Mouse (Mus musculus) c-Kit-negative CD71-positive TER-119-positive erythroid progenitor cells, embryonic 14.5 days (primary cell): Measurements from ENCODE around the gene Arhgap5.

Experiments
- DNase-seq: peaks from one replicate; pipeline ENCODE4 v3.0.0-alpha.2; 2013; ENCODE audit warnings: low read depth, low spot score

The Arhgap5 gene

DNA sequence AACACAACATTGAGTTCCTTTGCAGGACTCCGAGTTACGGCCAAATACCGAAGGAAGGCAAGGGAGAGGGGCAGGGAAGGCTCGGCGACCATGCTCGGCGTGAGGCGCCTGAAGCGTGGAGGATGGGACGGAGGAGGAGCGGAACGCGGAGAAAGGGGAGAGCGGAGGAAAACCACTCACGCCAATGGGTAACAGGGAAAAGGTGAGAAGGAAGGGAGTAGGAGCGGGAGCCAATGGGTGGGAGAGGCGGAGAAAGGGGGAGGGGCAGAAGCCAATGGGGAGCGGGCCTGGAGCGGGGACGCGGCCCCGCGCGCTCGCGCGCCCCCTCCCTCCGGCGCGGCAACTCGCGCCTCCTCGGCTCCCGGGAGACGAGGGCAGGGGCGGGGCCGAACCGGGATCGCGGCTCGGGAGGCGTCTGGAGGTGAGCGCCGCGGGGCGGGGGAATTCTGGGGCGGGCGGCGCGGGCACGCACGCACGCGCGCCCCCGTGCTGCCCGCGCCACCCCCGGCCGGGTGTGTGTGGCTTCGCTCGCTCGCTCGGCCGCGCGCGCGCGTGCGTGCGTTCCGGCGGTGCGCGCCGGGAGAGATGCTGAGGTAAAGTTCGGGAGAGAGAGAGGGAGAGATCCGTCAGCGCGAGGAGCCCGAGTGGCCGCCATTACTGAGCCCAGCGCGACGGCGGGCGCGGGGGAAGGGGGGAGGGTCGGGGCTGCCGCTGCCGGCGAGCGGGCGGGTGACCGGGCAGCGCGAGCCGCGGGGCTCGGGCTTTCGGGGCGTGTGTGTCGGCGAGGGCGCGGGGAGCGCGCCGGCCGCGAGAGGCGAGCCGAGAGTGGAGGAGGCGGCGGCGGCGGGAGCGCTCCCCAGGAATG lies at the start of gene Arhgap5:
Gene Arhgap5 (plus strand): TSS at position 517 of the 865 bp plus-strand sequence.
- DNase-seq, result peak; percentile 27

DNA sequence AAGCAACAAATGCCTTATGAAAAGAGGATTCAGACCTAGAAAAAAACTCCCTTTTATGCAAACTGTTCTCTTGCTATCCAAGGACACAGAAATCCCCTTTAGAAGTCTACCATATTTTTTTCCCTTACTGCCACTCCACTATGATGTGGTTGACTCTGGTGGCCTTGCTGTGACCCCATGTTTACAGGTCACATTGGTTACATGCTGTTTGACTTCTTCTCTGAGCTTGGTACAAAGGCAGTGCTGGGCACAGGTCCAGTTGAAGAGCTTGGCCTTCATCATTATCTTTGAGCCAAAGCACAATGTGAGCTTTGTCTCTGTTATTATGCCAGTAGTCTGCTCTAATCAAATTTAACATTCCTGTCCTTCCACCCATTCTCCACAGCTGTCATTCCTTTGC lies 39.2 kb upstream of the Arhgap5 start:
- DNase-seq, result no peak

DNA sequence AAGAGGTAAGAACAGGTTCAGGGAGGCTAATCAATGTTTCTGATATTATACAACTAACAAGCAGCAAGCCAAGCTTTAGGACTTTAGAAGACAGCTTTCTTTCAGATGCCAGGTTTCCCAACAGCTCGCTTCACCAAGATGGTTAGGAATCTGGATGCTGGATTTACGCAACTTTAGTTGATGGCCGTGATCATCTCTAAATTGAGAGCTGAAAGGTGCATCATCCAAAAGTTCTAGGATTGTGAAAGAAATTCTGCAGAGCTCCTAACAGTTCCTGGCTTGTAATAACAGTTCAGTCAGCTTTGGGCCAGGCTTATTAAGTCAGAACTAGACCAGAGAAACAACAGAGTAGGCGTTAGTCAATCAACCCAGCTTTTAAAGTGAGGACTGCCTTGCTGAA lies 32.2 kb upstream of the Arhgap5 start:
- DNase-seq, result no peak

DNA sequence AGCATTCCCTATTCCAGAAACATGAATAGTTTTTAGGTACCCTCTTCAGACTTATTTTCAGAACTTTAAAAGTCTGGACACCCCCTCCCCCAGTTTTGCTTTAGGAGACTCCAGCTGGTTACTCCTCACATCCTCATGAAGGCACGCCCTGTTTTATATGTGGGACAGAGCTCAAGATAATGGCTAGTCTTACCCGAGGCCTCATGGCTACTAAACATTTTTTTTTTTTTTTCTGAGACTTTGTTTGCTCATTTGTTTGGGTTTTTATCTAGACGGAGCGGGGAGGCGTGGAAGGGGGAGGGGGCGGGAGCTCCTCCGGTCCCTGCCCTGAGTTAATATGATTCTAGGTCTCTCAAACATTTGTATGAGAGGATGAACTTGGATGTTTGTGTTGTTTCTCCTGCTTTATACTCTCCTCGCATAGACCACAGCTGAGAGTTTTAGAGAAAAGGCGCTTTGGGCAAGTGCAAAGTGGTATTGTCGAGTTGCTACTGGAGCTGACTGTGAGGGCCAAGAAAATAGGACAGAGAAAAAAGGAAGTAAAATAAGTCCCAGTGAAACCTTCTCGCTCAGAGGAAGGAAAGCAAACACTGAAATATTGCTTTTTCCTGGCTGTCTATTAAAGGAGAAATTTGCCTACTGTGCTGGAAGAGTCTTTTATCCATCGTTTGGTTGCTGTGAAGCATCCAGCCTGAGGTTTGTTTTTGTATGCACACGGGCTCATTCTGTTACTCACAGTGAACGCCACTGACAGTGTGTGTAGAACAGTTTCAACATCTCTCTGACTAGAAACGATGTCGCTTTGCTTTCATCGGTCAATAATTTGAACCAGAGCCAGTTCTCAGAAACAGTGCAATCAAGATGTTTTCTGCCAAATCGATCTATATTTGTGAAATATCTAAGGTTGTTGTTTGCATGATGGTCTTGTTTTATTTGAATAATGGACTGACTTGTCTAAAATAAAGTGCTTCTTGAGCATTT lies 29.5 kb upstream of the Arhgap5 start:
- no peak for DNase-seq

DNA sequence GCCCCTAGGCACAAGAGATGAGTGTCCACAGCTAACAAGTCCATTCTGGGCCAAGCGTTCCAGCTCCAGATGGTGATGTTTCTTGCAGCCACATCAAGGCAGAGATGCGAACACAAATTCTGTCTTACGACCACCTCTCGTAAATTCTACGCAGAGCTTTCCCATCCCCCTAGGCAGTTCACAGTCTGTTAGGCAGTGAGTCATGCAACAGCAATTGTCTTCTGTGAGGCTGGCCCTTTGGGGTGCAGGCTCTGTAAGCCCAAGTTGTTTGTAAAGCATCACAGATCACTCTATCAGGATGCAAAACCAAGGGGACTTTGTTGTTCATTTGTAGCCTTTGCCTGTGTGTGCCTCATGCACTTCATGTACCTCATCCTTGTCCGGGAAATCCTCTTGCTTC lies 27.7 kb upstream of the Arhgap5 start:
- DNase-seq, result no peak

DNA sequence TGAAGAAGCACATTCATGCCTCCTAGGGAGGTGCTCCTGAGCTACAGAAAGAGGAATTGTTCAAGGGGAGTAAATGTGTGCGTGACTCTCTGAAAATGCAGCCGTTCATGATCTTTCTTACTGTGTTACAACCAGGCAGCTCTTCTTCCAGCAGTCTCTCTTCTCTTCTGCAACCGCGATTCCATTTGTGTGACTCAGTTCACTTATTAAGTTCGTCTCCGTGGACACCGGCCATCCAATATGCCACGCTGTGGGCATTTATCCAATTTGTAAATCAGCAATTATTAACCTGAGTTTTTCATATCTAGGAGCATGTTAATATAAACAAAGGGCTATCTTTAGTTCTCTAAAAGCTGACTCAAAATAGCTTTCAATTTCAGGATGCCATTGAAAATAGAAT lies 25.2 kb upstream of the Arhgap5 start:
- DNase-seq, result no peak

DNA sequence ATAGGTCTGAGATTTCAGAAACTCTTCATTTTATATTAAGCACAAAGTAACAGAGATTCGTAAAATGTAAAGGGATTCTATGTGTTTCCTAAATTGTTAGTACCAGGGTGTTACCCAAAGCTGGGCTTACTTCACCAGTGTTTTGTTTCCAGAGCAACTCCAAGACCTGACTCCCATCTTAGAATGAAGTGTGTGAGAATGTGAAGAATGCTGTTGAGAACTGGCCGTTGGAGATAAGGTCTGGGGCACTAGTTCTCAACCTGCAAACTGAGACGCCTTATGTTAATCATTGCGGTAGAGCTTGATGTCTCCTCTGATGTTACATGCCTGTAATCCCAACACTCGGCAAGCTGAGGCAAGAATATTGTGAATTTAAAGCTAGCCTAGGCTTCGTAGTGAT lies 24.4 kb upstream of the Arhgap5 start:
- DNase-seq, result no peak

DNA sequence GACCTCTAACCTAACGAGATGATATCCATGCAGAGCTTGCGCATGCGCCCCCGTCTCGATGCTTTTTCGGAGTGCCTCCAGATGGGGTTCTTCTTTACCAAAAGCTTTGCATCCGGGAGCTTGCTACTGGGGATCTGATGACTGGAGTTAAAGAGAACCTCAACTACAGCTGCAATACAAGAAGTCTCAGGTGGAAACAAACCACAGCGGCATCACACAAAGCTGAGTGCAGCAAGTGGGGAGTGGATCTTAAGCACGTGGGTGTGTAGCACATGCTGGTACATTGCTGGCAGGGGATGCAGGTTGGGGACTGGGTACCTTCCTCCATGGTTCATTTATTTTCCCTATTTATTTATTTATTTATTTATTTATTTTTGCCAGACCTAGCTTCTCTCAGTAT lies 22.9 kb upstream of the Arhgap5 start:
- no peak for DNase-seq

DNA sequence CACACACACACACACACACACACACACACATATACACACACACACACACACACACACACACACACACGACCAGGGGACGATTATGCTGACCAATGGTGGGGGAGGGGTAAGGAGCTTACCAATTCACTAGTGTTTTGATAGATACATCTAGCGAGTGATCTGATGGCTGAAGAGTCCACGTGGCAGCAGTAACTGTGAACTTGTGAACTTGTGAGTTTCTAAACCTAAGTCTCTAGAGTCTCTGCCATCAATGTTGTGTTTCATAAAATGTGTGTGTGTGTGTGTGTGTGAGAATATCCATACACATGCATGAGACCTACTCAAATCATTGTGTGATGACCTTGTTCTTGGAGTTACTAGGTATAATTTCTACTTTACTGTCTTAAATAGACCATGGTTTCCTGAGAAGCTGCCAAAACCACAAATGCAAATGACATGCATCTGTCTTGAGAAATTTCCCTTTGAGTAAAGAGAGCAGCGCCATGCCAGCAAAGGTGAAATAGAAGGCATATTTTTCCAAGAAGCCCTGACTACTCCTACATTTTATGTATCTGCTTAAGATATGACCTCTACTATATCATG lies 21.7 kb upstream of the Arhgap5 start:
- DNase-seq, result no peak

DNA sequence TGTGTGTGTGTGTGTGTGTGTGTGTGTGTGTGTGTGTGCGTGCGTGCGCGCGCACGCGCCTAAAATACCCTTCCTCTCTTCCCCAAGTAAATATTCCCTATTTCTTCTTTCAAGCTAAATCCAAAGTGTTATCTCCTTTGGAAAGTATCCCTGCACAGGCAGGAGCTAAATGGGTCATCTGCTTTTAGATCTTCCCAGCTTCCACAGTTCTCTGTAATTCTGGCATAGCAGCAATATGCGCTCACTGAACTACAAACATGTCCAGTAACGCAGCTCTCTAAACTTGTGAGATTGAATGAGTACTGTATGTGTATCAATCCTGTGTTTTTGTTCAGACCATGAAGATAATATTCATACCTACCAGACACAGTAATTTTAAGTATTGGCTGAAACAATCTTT lies 20.6 kb upstream of the Arhgap5 start:
- no peak for DNase-seq

DNA sequence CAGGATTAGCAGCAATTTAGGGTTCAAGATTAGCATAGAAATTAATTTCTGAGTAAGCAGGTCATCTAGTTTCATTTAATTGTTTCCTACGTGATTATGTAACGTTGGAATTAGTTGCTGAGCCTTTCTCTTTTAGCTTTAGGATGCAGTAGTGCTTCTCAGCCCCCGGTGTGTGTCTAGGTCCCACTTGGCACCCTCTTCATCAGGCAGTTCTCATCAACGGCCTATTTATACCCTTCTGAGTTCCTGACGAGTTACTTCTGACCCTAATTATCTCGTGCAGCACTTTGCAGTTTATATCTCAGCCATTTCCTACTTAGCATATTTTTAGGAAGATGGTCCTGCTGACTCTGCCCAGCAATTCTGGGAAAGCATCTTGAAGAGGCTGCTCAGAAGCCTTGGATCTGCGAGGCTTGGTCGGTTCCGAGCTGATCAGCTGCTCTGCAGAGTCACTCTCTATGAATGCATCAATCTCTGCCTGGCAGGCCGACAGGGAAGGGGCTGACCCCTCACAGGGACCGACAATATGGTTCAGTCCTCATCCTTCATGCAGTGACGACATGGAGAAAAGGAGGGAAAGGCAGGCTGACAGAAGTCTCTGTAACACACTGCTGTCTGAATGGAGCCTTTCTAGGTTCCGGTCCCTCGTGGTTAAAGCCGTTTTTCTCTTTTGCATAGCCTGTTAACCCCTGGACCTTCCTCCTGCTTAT lies 15.4 kb upstream of the Arhgap5 start:
- no peak for DNase-seq

DNA sequence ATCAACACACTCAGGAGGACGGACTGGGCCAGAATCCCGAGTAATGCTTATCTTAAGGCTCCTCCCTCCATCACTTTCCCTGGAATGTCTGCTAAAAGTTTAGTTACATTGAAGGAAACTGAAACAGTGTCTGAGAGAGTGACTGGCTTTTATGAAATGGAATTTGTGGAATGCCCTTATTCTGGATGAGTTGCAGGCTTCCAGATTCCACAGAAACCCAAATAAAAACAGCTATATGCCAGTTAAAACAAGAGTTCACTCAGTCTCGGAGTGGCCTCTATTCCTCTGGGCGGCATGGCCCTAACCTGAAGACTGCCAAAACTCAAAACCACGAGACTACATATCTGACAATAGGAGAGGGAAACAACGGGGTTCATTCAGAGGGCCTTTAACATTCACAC lies 10.5 kb upstream of the Arhgap5 start:
- no peak for DNase-seq

DNA sequence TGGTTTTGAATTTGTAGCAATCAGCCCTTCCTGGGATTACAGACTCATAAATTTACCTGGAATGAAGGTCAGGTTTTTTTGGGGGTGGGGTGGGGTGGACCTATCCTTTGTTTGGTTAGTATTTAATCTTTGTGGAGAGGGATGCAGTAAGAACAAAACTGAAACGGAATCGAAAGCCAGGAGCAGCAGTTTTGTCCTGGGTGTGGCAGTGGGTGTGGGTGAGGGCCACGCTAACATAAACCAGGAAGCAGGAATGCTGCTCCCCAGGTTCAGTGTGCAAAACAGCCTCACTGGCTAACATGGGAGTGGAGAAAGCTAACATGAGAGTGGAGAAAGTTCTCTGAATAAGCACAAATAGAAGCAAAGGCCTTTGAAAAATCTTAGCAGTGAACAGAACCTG lies 6.6 kb upstream of the Arhgap5 start:
- no peak for DNase-seq

DNA sequence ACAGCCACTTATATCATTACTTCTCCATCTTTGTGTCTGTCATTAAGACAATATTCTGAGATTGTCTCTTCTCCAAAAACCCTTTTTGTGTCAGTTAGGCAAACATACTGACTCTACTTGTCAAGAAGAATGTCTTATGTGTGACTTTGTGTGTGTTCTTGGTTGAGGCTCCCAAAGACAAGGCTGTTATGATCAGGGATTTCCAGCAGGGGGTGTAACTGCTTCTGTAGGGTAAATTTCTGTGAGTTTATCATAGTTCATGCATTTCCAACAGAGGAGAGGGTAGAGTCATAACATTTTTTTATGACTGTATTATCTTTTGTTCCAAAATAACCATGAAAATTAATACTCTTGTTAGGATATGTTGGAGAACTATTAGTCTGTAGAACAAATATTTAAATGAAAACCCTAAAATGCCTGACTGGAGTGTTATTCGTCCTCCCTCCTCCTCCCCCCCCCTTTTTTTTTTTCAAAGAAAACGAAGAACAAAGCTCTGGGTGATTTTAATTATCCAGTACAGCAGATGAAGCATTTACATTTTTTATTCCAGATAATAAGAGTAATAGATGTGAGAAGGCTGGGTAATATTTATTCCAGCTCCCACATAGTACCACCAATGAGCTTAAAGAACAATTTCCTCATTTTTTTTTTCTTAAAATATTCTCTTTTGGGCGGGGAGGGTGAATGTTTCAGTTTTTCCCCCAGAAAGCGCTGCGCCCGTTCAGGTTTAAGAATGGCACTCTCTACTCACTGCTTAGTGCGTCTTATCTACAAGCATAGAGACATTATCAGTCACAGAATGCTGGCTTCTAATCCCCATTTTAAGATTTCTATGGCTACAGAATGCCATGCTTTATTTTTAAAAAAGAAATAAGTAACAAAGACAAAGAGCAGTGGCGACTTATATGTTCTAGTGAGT lies 2.6 kb upstream of the Arhgap5 start:
- DNase-seq, result no peak

DNA sequence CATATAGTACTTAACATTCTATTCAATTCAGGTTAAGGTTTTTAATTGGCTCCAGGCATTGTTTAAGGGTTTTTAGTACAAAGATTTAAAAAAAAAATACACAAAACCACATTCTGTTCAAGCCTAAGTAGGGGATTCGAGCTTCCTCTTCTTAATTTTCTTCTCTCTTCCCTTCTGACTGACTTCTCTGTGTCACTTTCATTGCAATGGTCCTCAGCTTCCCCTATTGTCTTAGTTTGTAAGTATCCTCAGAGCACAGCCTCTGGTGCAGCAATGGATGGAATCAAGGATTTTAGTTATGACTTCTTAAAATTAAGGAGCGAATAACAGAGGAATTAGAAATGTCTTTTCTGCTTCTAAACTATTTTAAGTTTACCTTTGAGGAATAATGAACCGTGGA lies 1.6 kb upstream of the Arhgap5 start:
- no peak for DNase-seq

DNA sequence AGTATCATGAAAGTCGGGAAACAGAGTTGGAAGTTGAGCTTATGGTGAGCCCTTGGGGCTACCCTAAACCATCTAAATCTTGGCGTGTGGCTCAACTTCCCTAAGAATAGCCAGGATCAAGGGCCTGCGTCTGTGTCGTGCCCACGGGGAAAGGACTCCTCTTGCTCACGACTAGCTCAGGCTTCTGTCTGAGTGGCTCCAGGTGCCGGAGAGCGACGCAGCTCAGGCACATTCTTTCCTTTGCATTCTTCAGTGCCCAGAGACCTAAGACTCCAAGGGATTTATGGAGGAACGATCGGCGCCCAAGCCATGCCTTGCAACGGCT lies 679 bp upstream of the Arhgap5 start:
- no peak for DNase-seq

DNA sequence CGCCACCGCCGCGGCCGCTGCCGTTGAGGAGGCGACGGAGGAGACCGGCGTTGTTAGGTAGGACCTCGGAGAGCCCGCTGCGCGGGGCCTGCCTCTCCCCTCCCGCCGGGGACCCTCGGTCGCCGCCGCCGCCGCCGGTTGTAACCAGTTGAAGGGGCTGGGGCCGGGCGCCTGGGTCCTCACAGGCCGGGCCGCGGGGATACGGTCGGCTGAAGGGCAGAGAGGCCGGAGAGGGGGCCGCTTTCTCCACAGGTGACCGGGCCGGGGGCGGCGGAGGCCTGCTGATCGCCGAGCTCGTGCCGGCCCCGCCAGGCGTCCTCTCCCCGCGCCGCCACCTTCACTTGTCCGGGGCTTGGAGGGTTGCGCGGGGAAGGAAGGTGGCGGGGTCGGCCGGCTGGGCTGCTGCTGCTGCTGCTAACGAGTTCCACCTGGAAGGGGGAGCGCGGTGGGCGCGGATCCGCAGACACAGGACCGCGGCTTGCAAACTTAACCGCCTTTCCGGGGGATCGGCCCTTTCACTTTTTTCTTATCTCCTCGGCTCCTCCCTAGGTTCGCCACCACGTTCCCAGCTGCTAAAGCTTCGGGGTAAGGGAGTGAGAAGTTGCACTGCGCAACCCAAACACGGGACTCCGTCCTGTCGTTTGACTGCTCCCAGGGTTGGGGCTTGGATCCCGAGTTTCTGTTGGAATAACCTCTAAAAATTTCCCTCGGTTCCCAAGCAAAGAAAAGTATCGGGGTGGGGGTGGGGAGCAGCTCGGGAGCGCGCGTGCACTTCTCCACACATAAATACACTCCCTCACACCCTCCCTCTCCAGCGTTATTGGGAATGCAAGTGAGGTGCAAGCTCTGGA lies 784 bp downstream of the Arhgap5 start:
- no peak for DNase-seq

DNA sequence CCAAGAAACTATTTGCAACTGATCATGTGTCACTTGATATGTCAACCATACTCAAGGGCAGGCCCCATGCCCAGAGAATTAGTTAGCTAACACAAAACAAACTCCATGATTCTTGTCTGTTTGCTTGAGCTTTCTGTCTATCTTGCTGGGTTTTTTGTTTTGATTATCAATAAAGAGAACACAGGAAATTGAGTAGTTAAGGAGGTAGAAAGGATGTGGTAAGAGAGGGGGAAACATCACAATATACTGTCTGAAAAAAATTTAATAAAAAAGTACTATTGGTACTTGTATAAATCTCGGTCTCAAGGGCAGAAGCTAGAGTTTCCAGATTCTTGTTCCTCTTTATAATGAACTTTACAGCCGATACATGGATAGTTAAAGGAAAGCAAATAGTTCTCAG lies 20.9 kb downstream of the Arhgap5 start:
- no peak for DNase-seq

DNA sequence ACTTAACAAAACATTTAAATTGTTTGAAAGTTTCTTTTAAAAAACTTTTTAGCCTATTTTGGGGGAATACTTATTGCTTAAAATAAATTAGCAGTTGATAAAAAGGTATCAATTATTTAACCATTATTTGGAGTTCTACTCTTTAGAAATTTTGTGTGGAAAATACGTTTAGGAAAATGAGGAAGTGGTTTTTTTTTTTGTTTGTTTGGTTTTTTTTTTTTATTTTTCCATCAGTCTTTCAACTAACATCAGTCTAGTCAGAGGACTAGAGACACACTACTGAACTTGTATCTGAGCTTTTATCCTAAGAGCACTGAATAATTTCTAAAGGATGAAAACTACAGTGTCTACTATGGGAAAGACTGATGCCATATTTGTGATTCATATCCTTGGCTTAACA lies 21.7 kb downstream of the Arhgap5 start:
- no peak for DNase-seq

DNA sequence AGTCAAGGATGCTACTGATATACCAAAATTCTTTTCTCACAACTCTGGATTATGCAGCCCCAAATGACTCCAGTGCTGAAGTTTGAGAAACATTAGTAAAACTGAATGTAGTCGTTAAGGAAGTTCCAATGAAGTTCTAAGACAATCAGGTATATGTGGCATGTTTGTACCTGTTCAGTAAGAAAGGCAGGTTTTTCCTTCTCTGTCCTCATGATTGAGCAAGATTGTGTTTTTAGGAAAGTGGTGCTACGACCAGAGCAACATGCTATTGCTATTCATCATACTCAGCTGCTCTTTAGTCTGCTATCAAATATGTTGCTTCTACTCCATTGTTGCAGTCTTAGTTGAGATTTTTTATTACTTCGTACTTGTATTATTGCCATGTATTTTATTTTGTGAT lies 26.0 kb downstream of the Arhgap5 start:
- no peak for DNase-seq
